Mouse (Mus musculus) cerebellum, postnatal 10 days (tissue): ENCODE measurements around the gene Carhsp1.

ENCODE experiments used
- DNase-seq, 2 experiments: peaks; one replicate each; pipeline ENCODE4 v3.0.0; 2021; ENCODE audit warnings: mixed read lengths in 2 of 2

Carhsp1 gene

DNA sequence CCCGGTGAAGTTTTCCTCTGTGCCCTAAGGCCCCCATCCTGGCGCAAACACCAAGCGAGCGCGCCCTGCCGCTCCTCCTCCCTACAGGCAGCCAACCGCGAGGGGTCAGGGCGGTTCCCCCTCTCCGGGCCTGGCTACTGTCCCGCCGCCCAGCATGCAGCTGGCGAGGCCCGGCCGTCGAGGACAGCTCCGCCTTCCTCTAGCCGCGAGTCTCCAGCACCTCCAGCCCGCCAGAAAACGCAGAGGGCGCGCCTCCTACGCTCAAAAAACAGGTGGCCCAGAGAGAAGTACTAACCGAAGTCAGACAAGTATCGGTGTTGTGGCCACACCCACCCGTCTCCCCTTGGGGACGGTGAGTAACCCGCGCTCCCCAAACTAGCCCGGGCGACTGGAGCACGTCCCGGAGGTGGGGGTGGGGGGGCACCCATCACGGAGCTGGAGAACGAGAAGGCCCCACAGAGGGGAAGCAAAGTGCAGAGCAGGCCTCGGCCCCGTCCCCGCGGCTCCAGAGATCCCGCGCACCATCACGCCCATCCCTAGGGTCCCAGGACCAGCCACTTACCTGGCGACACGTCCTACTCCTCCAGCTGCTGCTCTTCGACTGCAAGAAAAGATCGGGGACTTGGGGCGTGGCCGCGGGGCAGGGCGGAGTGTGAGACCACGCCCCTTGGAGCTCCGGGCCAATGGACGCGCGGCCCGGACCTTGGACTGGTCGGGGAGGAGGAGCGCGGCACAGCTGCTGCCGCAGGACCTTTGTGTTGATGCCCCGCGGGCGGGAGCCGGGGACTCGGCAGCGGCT is at the start of gene Carhsp1:
TSS of gene Carhsp1 (minus strand) at position 605 of the 799 bp plus-strand sequence.
- peak; percentile 94 to 97 for DNase-seq

DNA sequence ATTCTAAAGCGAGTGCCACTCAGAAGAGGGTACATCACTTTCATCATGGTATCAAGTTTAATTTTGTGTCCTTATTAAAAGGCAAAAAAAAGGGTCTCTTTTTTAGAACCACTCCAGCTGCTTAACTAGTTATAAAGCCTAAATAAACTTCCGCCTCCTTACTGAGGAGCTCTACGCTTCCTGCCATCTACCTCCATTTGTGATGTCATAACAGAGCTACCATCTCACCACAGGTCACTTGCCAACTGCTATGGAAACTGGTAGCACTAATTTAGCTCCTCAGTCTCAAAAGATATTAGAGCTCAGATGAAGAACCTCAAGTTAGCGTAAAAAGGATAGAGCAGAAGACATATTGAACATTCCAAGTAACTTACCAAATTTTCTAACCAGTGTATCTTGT is 48.5 kb upstream of the Carhsp1 start:
- no peak for DNase-seq

DNA sequence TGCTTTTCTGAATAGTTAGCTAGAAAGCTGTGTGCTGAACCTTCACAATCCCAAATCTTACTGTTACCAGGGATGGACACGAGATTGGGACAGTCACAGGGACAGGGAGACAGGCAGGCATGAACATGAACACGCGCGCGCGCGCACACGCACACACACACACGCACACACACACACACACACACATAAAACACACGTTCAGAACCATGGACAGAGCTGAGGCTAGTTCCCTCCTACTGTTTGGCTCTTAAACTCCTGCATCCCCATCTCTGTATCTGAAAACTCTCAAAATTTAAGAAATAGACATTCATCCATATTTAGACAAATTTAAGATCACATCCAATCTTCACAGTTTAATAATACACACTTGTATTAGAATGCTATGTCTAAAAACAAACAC is 45.8 kb upstream of the Carhsp1 start:
- no peak for DNase-seq

DNA sequence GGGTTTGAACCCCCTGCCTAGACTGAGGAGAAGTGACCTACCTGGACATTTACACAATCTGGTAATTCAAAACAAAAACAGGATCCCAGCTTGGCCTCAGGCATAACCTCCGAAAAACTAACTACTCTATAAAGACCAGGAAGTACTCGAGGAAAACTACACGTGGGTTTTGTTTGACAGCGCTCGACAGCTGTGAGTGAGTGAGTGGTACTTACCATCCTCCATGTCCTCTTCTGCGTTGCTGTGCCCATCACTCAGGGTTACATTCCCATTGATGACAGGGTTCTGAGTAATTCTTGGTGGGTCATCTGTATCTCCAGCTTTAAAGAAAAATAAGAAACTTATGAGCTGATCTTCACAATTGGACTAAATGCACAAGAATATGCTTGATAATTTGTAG is 44.3 kb upstream of the Carhsp1 start:
- DNase-seq, result no peak

DNA sequence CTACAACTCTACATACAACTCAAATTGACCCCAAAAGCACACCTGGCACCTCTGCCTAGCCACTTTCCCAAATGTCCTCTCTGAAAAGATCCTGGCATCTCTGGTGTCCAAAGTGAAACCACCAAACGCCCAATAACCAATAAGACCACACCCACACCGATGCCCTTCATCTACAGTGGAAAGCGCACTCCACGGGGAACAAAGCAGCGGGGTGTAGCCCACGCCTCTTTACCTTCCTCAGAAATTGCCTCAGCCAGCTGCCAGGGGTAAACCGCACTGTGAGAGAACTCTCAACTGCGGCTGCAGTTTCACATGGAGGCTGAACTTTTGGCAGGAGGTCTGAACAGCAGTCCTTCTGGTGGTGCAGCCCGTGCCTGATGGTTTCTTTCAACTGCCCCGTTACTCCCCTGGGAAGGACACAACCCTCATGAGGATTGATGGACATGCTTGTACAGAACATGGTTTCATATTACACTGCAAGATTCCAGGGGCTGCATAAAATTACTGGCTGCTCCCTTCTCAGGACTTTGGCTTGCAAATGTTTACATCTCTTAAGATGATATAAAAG is 43.6 kb upstream of the Carhsp1 start:
- DNase-seq, result no peak

DNA sequence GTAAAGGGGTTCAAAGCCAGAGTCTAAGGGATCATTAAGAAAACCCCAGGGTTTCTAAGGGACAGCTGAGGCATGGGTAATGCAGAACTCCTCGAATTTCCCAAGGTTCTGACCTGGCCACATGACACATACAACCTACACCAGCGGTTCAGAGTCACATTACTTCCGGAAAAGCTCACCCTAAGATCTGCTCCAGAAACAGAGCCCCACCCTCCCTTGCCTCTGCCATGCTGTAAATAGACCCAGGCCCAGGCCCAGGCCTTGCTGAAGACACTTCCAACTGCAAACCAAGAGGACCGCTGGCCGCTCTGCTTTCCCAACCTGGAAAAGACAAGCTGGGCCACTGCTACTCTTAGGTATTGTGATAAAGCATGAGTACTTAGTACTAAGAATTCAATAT is 42.9 kb upstream of the Carhsp1 start:
- DNase-seq, result no peak

DNA sequence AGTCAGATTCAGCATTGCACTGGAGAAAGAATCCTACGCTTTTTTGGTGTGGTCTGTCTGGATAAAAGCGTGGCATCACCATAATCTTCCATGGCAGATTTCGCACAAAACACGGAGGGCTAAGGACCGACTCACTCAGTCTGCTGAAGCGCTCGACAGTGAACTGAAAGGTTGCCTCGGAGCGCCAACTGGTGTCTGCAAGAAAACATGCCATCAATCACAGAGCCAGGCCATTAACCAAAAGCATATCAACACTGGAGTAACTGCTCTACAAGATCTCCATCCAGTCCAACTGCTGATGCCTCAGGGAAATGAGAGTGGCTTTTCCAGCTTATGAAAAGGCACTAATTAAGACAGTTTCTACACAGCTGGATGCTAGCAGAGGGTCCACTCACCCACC is 40.0 kb upstream of the Carhsp1 start:
- DNase-seq, result peak; percentile 45 to 47

DNA sequence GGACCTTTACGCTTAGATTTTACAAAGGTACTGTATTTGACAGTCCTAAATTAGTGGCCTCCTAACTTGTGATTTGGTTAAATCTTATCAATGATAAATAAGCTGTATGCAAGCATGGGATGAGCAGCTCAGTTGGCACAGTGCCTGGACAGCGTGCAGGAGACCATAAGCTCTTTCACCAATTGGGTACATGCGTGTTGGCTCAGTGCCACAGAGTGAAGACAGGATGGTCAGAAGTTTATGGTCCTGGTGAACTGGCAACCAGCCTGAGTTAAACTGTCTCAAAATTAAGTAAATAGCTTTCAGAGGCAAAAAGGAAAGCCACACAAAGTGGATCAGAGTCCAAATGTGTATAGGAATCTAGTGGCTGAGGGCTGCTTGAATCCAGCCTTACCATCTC is 28.6 kb upstream of the Carhsp1 start:
- peak; percentile 61 to 68 for DNase-seq

DNA sequence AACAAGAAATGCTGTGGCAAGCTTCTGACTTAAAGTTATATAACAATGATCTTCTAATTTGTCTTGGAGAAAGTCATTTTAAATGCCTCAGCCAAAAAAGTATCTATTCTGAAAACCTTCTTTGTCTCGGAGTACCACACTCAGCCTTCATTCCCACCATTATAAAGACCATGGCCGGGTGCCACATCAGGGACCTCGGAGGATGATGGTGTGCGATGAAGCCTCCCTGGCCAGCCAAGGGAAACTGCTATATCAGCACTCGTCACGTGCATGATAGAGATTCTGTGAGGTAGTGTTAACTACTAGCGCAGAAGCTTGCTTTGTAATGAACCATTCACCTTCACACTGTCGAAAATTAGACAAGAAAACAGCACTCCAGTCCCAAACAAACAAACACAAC is 27.6 kb upstream of the Carhsp1 start:
- DNase-seq, result no peak

DNA sequence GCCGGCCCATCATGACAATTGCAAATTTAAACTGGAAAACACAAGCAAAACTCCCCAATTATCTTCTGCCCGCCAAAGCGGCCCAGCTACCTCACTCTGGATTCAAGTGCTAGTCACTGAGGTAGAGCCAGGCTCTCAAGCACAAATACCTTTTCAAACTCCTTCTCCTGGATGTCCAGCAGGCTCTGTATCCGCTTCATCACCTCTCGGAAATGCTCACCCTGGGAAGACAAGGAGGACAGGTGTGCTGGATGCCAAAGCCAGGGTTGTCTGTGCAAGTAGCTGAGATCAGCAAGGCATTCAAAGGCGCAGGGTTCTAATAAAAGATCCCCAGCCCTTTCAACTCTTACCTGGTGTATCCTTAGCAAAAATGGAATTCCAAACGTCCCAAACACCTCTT is 19.3 kb upstream of the Carhsp1 start:
- peak; percentile 52 to 65 for DNase-seq

DNA sequence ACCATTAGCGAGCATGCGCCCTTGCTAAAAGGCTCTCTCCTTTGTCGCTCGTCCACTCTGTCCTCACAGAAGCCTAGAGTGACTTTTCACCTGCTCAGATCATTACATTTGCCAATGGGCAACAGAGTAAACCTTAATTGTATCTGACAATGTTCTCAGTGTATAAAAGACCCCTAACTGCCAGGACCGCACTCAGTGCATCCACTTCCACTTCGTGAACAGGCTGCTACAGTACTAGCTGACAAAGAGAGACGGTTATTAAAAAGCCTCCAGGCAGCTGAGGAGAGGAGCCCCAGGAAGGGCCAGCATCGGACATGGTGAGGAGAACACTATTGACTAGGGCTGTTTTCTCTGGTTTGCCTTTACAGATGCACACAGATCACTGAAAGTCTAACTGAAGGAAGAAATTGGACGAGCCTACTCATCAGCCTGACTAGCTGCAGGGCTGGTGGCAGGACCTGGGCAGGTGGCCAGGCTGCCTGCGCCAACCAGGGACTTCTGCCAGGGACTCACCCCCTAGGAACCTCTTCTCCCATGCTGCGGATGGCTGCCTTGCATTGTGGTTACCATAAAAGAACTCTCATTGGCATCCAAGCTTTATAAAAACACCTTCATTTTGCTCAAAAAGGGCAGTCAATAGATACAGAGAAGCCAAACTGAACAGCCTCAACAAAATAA is 18.2 kb upstream of the Carhsp1 start:
- DNase-seq, result peak; percentile 97

DNA sequence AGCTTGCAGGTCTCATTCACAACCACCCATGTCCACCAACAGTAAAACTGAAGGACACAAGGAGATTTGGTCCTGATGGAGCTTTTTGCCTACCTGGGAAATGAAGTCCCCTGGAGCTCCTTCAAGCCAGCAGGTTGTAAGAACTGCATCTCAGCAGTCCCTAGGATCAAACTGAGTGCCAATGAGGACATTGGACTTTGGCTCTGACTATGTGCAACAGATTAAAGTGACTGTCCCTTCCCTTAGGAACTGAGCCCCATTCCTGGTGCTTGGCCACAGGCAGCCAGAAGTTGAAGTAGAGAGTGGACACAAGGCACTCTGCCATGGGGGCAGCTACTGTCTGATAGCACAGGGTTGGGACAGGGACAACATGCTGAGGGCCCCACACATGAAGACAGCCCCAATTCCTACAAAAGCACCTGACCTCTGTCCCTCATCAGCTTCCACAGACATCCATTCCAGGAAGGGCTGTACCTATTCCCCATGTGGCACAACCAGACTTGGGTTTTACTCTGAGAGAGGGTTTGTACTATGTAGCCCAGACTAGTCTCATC is 15.7 kb upstream of the Carhsp1 start:
- peak in 1 of 2 experiments; percentile 27 for DNase-seq

DNA sequence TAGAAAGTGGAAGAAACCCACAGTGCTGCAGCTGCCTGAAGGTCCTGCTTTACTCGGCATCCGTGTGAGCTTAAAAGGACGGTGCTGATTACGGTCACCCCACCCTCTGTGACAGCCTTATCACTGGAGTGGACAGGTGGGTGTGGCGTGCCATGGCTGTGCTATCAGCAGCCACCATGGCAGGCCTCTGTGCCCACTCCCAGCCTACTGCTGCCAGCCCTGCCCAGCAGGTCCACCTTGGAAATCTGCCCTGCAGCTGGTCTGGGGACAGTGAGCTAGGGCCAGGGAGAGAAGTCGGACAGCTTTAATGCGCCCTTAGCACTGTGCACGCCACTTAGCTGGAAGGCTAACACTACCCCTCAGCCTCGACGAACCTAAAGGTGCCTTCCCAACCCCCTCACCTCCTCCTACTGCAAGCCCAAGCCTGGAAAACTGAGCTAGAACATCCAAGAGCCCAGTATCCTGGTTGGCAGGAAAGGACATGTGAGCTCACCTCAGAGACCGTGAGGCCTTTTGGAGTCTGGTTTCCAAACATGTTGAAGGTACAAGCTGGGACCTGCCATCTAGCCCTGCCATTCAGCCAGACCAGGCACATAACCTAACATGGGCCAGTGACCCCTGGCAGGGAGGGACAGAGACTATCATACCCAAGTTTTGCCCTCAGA is 15.0 kb upstream of the Carhsp1 start:
- peak; percentile 83 to 86 for DNase-seq

DNA sequence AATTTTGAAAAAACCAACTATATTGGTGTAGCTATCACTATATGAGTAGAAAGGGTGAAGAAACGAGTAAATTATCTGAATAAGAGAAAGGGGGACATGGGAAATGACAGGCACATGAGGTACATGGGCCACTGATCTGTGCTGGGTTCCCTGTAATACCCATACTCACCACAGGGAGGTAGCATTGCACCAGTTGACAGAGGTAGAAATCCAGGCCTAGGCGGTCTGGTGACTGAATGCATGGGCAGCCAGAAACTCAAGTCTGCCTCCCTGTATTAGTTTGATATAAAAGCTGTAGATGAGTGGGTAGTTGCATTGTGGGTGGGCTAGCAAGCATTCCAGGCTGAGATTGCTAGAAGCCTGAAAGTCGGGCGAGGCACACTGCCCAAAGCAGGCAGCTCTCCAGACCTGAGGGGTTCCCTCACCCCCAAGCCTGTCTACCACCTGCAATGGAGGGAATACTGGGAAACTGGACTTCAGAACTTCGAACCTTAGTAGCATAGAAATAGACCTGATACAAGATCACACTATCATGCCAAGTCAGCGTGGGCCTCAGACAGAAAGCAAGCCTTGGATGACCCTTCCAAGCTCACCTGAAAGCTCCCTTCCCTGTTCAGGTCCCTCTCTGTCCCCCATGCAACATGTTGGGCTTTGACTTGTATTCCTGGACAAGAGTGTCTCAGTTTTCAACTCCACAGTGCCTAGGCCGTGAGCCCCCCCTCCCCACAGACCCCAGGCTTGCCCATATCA is 14.3 kb upstream of the Carhsp1 start:
- DNase-seq, result peak; percentile 89 to 94

DNA sequence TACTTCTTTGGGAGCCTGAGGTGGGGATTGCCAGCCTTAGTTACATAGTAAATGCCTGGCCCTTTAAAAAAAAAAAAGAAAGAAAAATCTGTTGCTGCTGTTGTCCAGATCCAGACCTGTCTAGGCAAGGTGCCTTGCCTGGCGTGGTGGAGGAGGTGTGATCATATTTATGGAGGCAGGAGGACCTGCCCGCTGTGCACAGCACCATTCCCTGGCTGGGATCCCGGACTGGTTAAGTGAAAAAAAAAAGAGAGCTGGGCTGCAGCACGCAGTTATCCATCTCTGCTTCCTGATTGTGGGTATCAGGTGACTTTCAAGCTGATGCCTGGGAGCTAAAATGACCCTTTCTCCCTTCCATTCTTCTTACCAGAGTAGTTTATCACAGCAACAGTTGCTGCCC is 13.1 kb upstream of the Carhsp1 start:
- DNase-seq, result peak; percentile 83 to 85

DNA sequence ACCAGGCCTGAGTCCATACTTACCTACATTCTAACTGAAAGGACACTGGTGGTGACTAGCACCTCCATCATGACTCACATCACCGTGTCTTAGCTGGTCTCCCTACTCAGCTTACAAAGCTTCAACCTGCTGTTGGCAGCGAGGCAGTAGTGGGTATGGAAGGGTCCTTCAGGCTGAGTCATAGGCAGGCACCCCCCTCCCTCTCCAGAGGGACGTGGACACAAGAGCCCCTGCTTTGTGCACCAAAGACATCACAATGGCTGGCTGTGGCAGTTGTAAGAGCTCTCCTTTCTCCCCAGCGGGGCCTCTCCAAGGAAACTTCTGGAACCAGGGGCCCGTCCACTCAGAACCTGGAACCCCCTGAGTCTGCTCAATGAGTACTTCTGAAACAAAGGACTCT is 8.5 kb upstream of the Carhsp1 start, which contains the start of gene Gm5767:
TSS of gene Gm5767 (plus strand) at position 301 of the 400 bp plus-strand sequence.
- no peak for DNase-seq

DNA sequence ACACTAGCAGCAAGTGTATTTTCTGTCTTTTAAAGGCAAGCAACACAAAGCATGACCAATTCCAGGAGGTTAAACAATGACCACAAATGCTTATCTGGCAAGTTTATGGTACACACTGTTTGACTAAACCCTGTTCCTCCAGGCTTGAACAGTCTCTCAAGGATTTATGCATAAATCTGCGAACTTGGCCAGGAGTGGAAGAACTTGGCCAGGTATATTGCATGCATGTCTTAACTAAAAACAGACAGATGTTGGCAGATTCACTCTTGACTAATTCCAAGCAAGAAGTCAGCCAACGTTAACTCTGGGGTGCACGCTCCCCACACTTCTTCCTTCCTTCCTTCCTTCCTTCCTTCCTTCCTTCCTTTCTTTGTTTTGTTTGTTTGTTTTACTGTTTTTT is 7.8 kb upstream of the Carhsp1 start:
- DNase-seq, result no peak

DNA sequence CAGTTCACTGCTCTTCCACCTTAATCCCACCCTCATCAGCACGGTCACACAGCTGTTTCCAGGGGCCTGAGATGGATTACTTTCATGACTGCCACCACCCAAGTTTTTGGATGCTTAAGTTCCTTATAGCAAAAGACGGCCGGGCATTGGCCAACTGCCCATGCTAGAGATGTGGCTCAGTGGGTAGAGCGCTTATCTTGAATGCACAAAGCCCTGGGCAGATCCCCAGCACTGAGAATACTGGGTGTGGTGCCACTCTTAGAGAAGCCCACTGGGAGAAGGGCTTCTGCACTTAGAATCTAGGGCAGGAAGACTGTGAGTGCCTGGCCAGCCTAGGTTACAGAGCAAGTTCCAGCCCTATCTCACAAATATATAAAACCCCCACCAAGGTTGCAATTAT is 6.7 kb upstream of the Carhsp1 start:
- DNase-seq, result no peak

DNA sequence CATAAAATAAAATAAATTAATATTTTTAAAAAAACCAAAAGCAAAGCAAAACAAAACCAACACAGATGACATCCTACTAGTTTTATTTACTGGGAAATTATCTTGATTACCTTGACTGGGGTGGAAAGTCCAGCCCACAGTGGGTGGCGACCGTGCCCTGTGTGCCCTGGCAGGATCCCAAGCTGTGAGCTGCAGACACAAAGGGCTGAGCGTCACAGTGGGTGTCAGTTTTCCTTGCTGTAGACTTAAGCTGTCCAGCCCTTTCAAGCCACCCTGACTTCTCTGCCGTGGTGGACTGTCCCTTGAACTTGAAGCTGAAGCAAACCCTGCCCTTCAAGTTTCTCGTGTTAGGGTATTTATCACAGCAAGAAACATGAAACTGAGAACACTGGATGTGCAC is 6.1 kb upstream of the Carhsp1 start:
- peak in 1 of 2 experiments; percentile 30 for DNase-seq

DNA sequence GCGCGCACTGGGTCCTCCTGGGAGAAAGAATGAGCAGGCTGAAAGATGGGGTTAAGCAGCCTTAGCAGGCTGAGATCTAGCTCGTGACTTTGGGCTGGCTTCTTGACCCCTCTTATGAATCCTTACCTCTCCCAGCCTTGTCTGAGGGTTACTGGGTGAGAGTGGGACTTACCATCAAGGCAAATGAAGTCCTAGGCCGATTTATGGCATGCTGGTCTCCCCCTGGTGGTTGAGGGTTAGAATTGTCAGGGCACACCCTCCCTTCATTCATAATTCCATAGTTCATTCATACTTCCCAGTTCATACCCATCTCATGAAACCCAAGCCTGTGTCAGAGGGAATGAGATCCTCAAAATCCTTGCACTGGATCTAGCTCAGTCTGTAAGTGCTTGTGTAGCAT is 4.8 kb upstream of the Carhsp1 start:
- DNase-seq, result peak; percentile 77 to 85

DNA sequence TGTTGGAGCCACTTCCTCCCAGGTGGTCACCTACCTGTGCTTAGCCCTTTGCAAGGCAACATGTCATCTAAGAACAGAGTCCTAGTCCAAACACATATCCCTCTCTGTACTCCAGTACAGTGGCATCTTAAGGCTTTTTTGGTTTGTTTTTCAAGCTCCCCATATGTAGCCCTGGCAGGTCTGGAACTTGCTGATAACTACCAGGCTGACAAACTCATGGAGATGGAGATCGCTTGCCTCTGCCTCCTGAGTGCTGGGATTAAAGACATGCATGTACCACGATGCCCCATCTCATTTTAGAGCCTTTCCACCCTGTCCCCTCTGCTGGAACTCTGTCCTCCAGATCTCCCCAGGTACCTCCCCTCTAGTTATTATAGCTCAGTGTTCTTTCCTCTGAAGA is 4.3 kb upstream of the Carhsp1 start:
- DNase-seq, result no peak

DNA sequence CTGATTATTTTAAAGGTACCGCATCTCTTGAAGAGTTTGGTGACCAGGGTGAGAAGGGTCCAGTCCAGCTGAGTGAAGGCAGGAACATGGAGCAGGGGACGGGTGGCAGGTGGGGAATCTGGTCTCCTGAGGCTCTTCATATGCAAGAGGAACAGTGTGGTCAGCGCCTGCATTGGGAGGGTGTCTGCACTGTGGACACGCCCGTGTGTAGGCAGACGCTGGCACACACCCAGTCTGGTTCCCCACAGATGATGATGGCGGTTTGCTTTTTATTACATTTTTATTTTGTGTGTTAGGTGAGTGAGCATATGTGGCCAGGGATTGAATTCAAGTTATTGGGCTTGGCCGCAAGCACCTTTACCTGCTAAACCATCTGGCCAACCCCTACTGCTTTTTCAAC is 3.6 kb upstream of the Carhsp1 start:
- DNase-seq, result no peak
